Mouse (Mus musculus): ENCODE measurements around the gene Cd151. TPM values are rescaled to one million over a fixed set of nuclear protein-coding genes. Genes with fewer than 3 reads are reported as not detected.
A peak's percentile ranks its signal among the peaks of the same experiment; 100 is the strongest.

Gene Cd151
- total RNA-seq, 2 experiments from 2014 or later = 83.2 to 90.2 TPM

DNA sequence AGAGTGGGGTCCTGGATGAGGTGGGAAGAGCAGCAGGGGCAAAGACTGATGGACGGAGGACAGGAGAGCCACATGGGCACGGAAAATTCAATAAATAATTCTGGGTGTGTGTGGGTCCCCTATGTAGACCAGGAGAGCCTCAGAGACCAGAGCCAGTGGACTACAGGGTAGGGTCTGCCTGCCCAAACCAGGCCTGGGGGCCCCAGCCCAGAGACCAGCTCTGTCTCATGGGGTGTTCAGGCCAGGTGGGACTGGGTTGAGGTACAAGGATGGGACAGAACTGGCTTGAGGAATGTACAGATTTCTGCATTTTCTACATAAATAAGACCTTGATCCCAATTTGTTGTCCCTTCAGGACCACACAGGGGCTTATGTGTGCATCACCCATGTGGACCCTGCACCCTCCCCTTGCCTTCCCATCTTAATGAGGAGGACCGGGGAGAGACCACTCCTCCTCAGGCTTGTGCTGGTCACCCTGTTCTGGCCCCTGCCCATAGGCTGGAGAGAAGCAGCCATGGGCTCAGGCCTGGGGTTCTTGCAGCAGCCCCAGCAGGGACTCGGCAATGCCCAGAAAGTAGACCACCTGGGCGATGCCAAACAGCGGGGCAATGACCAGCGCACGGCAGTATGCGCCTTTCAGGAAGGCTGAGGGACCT lies 36.5 kb upstream of the Cd151 start:
- intact Hi-C loops (cut with DNase I) = no loop called here
- Histone ChIP-seq H3K4me3 (no peak overlapping the region), H3K27ac (no peak overlapping the region)
- no peak for TF ChIP-seq CTCF (IDR thresholded peaks at IDR 0.05)
- no peak for DNase-seq

DNA sequence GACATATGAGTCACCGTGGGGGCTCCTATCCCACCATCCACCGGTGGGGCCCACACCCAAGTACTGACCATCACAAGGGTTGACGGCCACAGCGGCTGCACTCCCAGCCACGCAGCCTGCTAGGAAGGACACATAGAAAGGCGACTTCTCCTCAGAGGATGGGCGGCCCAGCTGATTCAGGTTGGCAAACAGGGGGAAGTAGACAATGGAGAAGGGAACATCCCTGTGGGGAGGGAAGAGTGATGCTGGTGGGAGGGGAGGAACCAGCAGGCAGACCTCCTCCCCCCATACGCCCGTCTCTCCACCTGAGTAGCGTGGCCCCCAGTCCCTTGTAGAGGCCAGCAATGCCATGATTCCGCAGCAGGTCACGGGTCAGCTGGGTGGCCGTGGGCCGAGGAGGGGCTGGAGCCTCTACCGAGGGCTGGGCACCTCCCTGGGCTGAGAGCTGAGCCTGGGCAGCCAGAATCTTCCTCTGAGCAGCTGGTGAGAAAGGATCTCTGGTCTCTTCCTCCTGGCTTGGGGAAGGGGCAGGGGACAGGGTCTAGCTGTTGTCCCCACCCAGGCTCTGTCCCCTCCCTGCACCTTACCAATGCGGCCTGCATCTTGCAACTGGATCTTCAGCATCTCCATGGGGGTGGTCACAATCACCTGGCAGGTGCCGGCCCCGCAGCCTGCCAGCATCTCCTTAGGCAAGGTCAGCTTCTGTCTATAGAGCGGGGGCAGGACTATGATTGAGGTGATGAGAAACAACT lies 35.6 kb upstream of the Cd151 start:
- DNase-seq = no peak
- intact Hi-C loops (cut with DNase I) = no loop called here
- no peak for TF ChIP-seq CTCF (IDR thresholded peaks at IDR 0.05)
- peak overlapping the region; percentile 52; the same call in 1 of the 2 replicates for H3K4me3 ChIP-seq
- H3K27ac ChIP-seq = peak overlapping the region; percentile 88

DNA sequence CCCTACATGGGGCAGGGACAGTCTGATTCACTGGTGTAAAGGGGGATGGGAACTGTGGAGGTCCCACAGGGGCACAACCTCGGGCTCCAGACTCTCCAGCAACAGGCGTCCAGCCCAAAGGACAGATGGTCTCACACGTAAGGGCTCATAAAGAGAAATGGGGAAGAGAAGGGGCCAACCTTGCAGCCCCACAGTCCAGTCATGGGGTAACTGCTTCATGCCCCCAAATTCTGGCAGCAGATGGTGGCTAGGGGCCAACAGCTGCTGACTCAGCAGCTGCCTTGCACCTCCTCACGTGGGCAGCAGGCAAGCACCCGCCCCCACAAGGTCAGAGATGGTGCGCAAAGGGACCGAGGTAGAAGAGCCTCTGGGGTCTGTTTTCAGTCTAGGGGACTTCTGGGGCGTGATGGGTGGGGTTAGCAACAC lies 35.0 kb upstream of the Cd151 start:
- DNase-seq = peak; percentile 61
- no peak for TF ChIP-seq CTCF (IDR thresholded peaks at IDR 0.05)
- Histone ChIP-seq H3K4me3 (peak overlapping the region; percentile 52), H3K27ac (peak overlapping the region; percentile 88)
- intact Hi-C loops (cut with DNase I) = no loop called here

DNA sequence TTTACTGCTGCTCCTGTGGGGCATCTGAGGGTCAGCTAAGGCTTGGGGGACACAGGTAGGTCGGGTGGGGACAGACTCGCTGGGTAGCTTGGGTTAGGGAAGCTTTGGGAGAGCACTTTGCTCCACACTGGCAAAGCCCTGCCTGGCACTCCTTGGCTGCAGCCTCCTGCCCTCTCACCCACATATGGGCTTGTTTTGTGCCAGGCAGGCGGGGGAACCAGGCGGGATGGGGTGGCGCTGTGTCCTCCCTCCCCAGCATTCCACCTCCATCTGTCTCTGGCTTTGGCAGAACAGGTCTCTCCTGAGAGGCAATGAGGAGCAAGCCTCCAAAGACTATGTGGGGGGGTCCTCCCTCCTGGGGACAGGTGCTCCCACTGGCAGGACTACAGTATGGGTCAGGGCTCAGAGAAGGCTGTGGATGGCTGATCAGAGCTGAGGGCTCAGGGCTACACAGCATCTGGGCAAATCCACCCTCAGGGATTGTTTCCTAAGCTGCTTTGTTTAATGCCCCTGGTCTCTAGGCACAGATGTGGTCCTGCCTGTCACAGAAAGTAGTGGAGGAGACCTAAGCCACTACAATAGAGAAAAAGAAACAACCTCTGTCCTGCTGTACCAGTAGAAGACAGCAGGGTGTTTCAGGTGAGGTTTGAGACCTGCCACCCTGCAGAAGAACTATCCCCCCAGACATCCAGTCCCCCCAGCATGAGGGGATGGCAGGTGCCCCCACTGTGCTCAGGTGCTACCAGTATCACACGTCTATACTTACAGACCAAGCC lies 34.3 kb upstream of the Cd151 start:
- intact Hi-C loops (cut with DNase I) = no loop called here
- peak; percentile 75 for DNase-seq
- Histone ChIP-seq H3K27ac (peak overlapping the region; percentile 88), H3K4me3 (peak overlapping the region; percentile 77)
- TF ChIP-seq CTCF (IDR thresholded peaks at IDR 0.05) = 0 out of 2 replicates have a peak, but pooled peaks have one; percentile 1

DNA sequence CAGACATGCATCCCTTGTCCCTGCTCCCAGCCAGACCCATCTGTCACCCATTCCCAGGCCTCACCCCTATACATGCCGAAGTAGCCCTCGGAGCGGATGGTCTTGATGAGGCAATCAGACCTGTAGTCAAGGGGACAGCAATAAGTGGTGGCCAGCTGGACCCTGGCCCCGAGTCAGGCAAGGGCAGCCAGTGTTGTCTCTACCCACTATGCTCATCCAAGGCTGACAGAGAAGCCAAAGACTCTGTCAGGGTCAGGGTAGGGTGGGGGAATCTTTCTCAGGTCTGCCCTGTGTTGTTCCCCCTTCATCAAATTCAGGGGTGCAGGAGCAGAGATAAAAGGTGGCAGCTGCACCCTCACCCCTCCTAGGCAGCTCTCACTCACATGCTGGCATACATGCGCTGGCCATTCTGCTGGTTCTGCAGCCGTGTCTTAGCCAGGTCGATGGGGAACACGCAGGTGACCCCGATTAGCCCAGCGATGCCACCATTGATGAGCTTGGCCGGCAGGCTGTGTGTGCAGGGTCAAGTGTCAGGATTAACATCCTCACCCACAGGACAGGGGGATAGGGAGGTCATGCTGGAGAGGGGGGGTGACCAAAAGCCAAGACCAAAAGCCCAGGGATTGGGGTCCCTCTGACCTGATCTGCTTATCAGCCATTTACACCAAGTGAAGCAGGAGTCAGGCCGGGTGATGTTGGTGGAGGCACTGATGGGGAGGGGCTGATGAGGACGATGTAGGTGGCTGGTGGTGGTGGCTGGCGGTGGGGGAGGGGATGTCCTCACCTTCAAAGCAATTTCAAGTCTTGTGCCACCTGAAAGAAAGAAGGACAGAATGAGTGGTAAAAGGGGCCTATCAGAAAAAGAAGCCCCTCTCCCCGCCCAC lies 33.4 kb upstream of the Cd151 start:
- no peak for DNase-seq
- no peak for TF ChIP-seq CTCF (IDR thresholded peaks at IDR 0.05)
- intact Hi-C loops (cut with DNase I) = no loop called here
- peak overlapping the region; percentile 88 for H3K27ac ChIP-seq
- H3K4me3 ChIP-seq = peak overlapping the region; percentile 77

DNA sequence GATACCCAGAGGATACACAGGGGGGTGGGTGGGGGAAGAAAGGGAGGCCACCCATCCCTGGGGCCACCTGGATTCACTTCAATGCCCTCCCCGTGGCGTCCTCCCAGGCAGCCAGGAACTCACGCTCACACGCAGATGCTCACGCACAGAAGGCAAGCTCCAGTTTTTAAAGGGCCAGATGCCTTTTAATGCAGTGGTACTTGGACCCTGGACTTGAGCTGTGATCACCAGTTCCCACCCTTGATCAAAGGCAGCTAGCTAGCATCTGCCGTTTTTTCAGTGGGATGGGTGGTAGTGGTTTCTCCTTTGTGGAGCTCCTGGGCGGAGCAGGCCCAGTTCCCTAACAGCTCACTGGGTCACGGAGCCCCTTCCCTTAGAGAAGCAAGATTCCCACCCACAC lies 32.7 kb upstream of the Cd151 start:
- intact Hi-C loops (cut with DNase I) = no loop called here
- DNase-seq = peak; percentile 58
- Histone ChIP-seq H3K27ac (peak overlapping the region; percentile 88), H3K4me3 (peak overlapping the region; percentile 77)
- TF ChIP-seq CTCF (IDR thresholded peaks at IDR 0.05) = no peak

DNA sequence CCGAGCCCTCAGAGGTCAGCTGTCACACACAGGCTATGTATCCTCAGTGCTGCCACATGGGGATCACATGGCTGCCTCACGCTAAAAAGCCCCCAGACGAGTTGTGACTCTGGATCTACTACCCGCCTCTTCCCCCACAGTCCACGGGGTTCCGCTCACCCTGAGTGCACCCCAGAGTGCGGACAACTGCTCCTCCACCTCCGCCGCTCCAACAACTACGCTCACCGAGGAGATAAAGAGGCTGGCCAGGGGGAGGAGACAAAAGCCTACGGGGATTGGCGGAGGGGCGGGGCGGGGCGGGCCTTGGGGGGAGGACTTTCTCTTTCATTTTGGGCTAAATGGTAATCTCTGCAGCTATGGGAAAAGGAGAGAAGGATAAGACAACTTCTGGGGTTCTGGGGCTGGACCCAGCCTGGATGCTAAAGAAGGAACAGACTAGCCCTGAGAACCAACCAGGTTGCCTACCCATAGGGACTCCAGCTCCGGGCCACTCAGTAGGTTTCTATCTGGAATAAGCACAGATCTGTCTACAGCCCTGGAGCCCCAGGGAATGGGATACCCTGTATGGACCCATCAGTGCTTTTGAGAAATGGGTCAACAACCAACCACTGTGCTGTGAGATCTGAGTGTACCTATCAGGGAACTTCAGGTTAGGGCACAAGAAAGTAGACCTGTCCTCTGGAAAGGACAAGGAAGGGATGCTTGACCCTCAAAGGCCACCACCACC lies 31.9 kb upstream of the Cd151 start:
- H3K27ac ChIP-seq = peak overlapping the region; percentile 88

DNA sequence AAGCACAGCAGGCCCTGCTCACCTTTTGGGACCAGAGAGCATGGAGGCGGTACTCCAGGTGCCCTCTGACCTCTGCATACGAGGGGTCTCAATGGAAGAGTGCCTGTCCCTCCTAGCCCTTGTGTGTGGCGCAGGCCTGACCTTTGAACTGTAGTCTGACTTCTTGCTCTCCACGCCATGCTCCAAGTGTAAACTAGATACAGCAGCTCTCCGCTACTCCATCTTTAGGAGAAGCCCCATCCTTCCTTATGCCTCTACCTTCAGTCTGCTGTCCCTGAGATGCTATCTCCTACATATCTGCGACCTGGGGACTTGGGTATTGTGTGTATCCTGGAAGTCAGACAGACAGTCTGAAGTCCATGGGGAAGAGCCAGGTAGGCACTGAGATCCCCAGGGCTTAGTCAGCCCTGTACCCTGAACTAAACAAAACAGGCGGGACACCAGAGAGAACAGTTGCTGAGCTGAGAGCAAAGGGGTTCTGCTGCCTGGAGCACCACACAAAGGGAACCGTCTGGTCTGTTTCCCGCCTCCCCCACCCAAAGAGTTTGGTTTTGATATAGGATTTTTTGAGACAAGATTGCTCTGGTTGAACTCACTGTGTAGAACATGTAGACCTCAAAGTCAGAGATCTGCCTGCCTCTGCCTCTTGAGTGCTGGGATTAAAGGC lies 31.2 kb upstream of the Cd151 start:
- peak overlapping the region; percentile 92 for H3K27ac ChIP-seq
- no peak for DNase-seq
- H3K4me3 ChIP-seq = peak overlapping the region; percentile 77
- TF ChIP-seq CTCF (IDR thresholded peaks at IDR 0.05) = no peak
- intact Hi-C loops (cut with DNase I) = no loop called here

More for the DNA sequence above, 31.9 kb upstream of the Cd151 start:
- DNase-seq = peak; percentile 74
- intact Hi-C loops (cut with DNase I) = no loop called here
- peak overlapping the region; percentile 77 for H3K4me3 ChIP-seq
- TF ChIP-seq CTCF (IDR thresholded peaks at IDR 0.05) = no peak

DNA sequence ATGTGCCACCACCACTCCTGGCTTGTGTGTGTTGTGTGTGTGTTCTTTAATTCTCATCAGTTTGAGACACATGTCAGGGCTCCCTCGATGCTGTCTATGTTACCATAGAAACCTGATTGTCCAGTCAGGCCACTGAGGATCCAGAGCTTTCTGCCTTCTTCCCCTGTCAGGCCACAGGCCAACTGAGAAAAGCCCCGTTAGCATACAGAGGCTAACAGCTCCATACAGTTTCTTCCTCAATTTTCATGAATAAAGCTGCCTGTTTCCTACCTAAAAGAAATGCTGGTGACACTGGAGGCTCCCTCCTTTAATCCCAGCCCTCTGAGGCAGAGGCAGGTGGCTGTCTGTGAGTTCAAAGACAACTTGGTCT lies 30.7 kb upstream of the Cd151 start:
- peak overlapping the region; percentile 82 for H3K4me3 ChIP-seq
- peak overlapping the region; percentile 92; the same call in 1 of the 2 replicates for H3K27ac ChIP-seq
- no peak for DNase-seq
- intact Hi-C loops (cut with DNase I) = no loop called here
- no peak for TF ChIP-seq CTCF (IDR thresholded peaks at IDR 0.05)

DNA sequence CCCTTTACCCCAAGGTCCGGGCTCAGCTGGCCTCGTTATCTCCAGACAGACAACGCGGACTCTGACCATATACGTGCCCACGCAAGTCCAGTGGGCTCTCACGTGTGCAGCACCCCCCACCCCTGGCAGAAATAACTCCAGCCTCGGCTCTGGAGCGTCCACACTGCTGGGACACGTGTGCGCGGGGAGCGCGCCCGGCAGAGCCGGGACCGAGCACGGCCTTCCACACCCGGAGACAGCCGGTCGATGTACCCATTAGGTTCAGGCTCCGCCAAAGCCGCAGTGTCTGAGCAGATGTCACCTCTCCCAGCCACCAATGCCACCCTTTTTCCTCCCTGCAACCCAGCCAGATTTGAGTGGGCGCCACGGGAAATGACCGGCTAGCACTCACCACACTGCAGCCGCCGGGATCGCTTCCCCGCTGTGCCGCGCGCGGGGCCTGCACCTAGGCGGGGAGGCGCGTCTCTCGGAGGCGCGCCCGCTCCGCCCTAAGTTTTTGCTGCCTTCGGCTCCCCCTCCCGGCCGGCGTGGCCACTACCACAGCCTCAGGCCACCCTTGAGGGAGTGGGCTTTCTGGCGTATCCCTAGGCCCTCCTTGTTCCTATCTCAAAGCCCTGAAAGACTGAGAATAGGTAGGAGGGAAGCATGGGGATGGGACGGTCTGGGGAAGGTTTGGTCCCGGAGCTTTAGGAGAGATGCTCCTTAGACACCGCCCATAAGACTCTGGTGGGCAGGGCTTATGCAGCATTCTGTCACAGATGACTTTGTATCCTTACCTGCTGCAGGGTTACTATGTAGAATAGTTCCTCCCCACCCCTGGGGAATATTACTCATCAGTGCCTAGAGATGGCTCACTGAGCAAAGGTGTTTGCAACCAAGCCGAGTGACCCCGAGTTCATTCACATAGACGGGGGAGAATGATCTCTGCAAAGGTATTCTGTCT lies 29.7 kb upstream of the Cd151 start, which contains the start of gene Slc25a22:
Slc25a22 (minus strand) TSS at position 715 of the 943 bp plus-strand sequence.
- DNase-seq = peak; percentile 90
- intact Hi-C loops (cut with DNase I) = loop anchor here (1.0 kb wide), 1 partner anchor 28 kb away; no protein-coding TSS in a partner anchor
- Histone ChIP-seq H3K4me3 (peak within 1 kb of the TSS; percentile 82), H3K27ac (peak within 1 kb of the TSS; percentile 92)
- peak; percentile 89 for TF ChIP-seq CTCF (IDR thresholded peaks at IDR 0.05)

All from gastrocnemius, adult 2 months (tissue).